Mouse (Mus musculus) midbrain, embryonic 11.5 days (tissue): Measurements from ENCODE around the gene Pon2. TPM values are rescaled to one million over a fixed set of nuclear protein-coding genes. Genes with fewer than 3 reads are reported as not detected.

ENCODE experiments used
- ATAC-seq: fragments of 200-750 bp; cut with Nextera tagmentation; 2 replicates; pipeline ENCODE4 v1.8.0; 2017; ENCODE audit warnings: moderate TSS enrichment, moderate library complexity; ENCODE audit not compliant: low FRiP score
- DNase-seq: peaks from one replicate; pipeline ENCODE4 v3.0.0; 2015; ENCODE audit warnings: low spot score; ENCODE audit errors: missing footprints
- H3K27ac ChIP-seq: fragments of 300-500 bp; sonication (generic); 2 replicates; pipeline ENCODE4 v1.5.1; 2014; ENCODE audit warnings: low read depth, low read length
- H3K27me3 ChIP-seq: fragments of 300-500 bp; sonication (generic); 2 replicates; pipeline ENCODE4 v1.6.1; 2014; ENCODE audit warnings: mild to moderate bottlenecking, low read length, moderate library complexity, mixed read lengths; ENCODE audit not compliant: control insufficient read depth, insufficient read depth
- H3K36me3 ChIP-seq: fragments of 300-500 bp; sonication (generic); 2 replicates; pipeline ENCODE4 v1.6.1; 2014; ENCODE audit warnings: mild to moderate bottlenecking, low read length, moderate library complexity, mixed read lengths; ENCODE audit not compliant: control insufficient read depth, insufficient read depth
- H3K4me1 ChIP-seq: fragments of 300-500 bp; sonication (generic); 2 replicates; pipeline ENCODE4 v1.6.1; 2014; ENCODE audit warnings: low read length; ENCODE audit not compliant: control insufficient read depth, insufficient read depth
- H3K4me2 ChIP-seq: fragments of 300-500 bp; sonication (generic); 2 replicates; pipeline ENCODE4 v1.6.1; 2014; ENCODE audit warnings: mild to moderate bottlenecking, moderate library complexity
- H3K4me3 ChIP-seq: fragments of 300-500 bp; sonication (generic); 2 replicates; pipeline ENCODE4 v1.5.1; 2014; ENCODE audit warnings: low read depth, low read length
- H3K9ac ChIP-seq: fragments of 300-500 bp; sonication (generic); 2 replicates; pipeline ENCODE4 v1.6.1; 2014; ENCODE audit warnings: low read length
- H3K9me3 ChIP-seq: fragments of 300-500 bp; sonication (generic); 2 replicates; pipeline ENCODE4 v1.6.1; 2016; ENCODE audit warnings: low read length; ENCODE audit not compliant: control insufficient read depth
- WGBS: fragments of 180-500 bp; shearing (Covaris S2); extraction: QIAGEN DNeasy Blood & Tissue Kit; methylation state at CpG from one replicate; pipeline ENCODE4 v1.1.7; 2014; 5-methylcytosine and 5-hydroxymethylcytosine counted together
- polyA plus RNA-seq: library from polyadenylated mRNA; unstranded; fragments of >200 nt; fragmentation: Nextera tagmentation; extraction: Ambion mirVana; gene quantifications from 2 replicates; pipeline ENCODE4 v1.2.1, GENCODE M21; 2014

Pon2 gene
- polyA plus RNA-seq, 1 experiment from 2014 or later: 23.0 TPM

DNA sequence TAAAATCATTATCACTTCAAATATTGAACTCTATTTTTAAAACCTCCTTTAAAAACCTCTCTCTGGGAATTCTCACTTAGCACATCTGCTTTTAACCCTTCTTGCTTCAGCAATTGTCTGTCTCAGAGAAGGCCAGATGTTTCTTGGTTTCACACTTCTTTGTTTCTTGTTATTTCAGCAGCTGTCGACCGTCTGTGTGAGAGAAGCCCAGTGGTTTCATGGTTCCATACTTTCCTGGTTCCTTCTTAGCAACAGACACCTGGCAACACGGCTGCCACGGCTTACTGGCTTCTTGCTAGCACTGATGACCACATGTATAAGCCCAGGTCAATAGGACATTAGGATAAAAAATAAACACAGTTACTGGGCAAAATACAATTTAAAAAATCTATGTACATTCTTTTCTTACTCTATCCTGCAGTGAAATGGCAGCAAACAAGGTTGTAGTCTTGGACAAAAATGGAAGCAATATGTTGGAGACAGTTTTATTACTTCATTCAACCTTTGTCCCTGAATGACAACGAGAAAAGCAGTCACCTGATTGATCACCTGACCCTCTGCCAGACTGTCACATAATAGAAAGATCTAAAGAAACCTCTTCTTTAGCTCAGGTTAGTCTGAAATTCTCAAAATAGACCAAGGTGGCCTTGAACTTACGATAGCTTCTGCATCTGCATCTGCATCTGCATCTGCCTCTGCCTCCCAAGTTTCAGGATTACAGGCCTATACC is 17.5 kb downstream of the Pon2 start:
- no peaks in the 10 kb centered on the region for H3K27me3 ChIP-seq
- H3K4me3 ChIP-seq: no peak overlapping the region
- no peaks in the 10 kb centered on the region for H3K9me3 ChIP-seq
- no peak overlapping the region for H3K4me2 ChIP-seq
- DNase-seq: no peak
- ATAC-seq: no peak
- no peak overlapping the region for H3K9ac ChIP-seq
- H3K36me3 ChIP-seq: no peaks in the 10 kb centered on the region
- no peak overlapping the region for H3K27ac ChIP-seq
- H3K4me1 ChIP-seq: no peaks in the 10 kb centered on the region
- 60% methylated on average over 6 of the region's 6 CpGs for WGBS

DNA sequence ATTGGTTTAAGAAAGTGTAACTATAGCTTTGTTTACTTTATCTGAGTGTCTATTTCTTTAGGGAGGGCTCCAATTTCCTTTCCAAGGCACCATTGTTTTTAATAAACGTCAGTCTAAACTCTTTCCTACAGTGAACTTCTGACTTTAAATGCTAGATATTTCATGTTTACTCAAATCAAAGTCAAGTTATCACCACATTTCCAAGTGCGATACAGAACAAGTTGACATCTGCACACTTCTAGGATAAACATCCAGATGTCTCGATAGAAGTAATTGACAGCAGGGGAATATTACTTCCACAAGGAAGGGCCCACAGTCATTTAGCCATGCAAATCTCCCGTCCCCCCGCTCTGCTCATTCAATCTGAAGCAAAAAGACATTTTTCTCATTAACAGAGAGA is 20.3 kb downstream of the Pon2 start:
- Histone ChIP-seq H3K4me2 (no peak overlapping the region), H3K9me3 (no peaks in the 10 kb centered on the region), H3K27ac (no peak overlapping the region), H3K9ac (no peak overlapping the region), H3K36me3 (peaks cover 2% of the 10 kb centered on the region; the same call in 1 of the 2 replicates), H3K4me3 (no peak overlapping the region), H3K4me1 (no peaks in the 10 kb centered on the region), H3K27me3 (no peaks in the 10 kb centered on the region)
- 69% methylated on average over 5 of the region's 5 CpGs for whole genome bisulfite sequencing
- ATAC-seq: no peak
- no peak for DNase-seq

DNA sequence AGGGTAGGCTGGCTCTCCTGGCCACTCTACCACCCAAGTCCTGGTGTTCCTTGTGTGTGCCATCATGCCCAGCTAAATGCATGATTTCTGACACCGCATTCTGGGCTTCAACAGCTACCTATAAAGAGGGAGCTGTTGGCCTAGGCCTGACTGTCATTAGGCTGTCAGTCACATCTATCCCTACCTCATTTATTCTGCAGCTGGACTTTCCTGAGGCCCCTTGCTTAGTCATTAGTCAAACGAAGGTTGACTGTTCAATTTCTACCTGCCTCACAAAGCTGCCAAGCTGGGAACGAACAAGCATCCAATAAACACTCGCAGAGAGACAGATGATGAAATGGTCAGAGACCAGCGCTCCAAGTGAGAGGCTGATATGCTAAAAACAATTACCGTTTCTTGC is 28.6 kb downstream of the Pon2 start:
- peaks cover 2% of the 10 kb centered on the region; the same call in 1 of the 2 replicates for H3K36me3 ChIP-seq
- no peak overlapping the region for H3K4me3 ChIP-seq
- H3K4me1 ChIP-seq: no peaks in the 10 kb centered on the region
- H3K9me3 ChIP-seq: no peaks in the 10 kb centered on the region
- H3K27ac ChIP-seq: no peak overlapping the region
- no peaks in the 10 kb centered on the region for H3K27me3 ChIP-seq
- H3K4me2 ChIP-seq: no peak overlapping the region
- WGBS: 89% methylated on average over 6 of the region's 6 CpGs
- no peak for ATAC-seq
- no peak for DNase-seq
- H3K9ac ChIP-seq: no peak overlapping the region

DNA sequence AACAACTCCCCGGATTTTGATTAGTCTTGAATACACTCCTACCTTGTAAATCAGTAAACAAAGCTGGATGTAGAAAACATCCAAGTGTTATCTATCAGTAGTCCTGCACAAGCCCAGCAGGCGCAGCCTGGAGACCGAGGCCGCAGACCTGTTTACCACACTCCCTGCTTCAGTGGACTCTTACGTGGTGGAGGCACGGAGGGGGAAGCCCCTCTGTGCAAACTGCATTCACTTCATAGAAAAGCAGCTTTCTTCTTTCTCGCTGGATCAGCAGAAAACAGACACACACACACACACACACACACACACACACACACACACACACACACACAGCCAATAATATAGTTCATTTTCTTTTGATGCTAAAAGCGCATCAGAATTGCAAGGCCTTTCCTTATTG is 33.5 kb downstream of the Pon2 start:
- no peak overlapping the region for H3K4me2 ChIP-seq
- no peak overlapping the region for H3K27ac ChIP-seq
- 69% methylated on average over 8 of the region's 8 CpGs for WGBS

DNA sequence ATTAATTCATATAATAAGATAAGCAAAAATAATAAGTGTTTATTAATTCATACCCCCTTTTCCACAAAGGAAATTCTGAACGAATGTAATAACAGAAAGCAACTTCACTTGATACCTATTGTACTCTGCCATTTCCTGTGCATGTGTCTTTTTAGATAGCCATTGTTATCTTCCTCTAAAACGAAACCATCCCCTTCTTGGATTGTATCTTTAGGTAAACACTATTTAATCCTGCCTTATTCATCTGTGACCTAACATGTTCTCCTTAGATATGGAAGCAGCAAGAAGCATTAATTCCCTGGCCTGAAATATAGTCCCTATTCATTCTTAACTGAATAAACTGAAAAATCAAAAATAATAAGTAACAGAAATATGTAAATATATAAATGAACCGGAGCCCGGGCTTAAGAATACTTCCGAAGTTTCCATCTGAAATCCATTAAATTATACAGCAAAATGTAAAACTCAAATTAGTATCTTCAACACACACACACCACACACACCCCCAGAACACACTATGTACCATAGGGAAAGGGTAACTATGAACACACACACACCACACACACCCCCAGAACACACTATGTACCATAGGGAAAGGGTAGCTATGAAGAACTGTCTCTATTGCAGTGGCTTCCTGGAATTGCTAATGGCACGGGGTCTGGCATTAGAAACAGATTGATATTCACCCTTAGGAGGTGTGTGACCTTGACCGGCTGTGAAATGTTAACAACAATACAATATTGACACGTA is 34.8 kb downstream of the Pon2 start:
- no peaks in the 10 kb centered on the region for H3K4me1 ChIP-seq
- no peaks in the 10 kb centered on the region for H3K9me3 ChIP-seq
- no peaks in the 10 kb centered on the region for H3K27me3 ChIP-seq
- H3K27ac ChIP-seq: no peak overlapping the region
- H3K36me3 ChIP-seq: no peaks in the 10 kb centered on the region
- 83% methylated on average over 8 of the region's 8 CpGs for WGBS
- no peak overlapping the region for H3K4me3 ChIP-seq
- no peak overlapping the region for H3K4me2 ChIP-seq
- 0 out of 2 replicates have a peak, but pooled peaks have one; percentile 50 for ATAC-seq
- DNase-seq: peak; percentile 75
- H3K9ac ChIP-seq: no peak overlapping the region

More for the DNA sequence above, 33.5 kb downstream of the Pon2 start:
- H3K9ac ChIP-seq: no peak overlapping the region
- H3K36me3 ChIP-seq: no peaks in the 10 kb centered on the region
- no peaks in the 10 kb centered on the region for H3K27me3 ChIP-seq
- H3K4me1 ChIP-seq: no peaks in the 10 kb centered on the region
- DNase-seq (peak; percentile 81), ATAC-seq (peak; percentile 42; the same call in 1 of the 2 replicates)
- H3K9me3 ChIP-seq: no peaks in the 10 kb centered on the region
- H3K4me3 ChIP-seq: no peak overlapping the region

DNA sequence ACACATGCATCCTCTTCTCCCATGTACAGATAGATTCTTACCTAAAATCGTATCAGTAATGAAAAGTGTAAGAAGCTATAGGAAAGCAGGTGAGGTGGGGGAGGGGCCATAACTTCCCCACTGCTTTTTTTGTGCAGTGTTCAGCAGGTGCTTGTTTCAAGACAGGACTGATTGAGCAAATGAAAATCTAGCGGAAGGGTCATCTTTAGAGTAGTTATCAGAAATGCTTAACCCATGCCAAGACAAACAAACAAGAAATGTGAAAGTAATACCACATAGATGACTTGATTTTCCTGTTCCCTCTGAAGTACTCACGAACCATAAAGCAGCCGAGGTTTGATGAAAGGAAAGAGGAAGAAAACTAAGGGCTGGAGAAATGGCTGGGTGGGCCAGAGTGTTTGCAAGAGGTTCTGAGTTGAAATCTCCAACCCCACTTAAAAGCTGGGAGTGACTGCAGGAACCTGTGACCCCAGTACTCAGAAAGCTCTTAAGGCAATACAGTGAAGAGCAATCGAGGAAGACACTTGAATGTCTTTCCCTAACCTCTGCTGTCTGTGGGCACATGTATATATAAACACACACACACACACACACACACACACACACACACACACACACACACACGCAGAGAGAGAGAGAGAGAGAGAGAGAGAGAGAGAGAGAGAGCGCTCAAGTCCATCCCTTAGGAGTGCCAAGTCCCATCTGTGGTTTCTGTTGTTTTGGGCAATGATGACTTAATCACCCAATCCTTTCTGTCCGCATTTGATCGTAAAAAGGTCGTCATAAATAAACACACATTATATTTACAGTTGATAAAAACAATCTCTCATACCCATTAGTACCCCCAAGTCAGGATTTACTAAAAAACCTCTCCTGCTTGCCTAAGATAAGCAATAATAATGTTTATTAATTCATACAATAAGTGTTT is 35.7 kb downstream of the Pon2 start:
- 89% methylated on average over 9 of the region's 10 CpGs for WGBS
- no peaks in the 10 kb centered on the region for H3K4me1 ChIP-seq
- H3K27ac ChIP-seq: no peak overlapping the region
- no peaks in the 10 kb centered on the region for H3K36me3 ChIP-seq
- no peak overlapping the region for H3K4me2 ChIP-seq
- no peaks in the 10 kb centered on the region for H3K27me3 ChIP-seq
- no peaks in the 10 kb centered on the region for H3K9me3 ChIP-seq
- no peak overlapping the region for H3K4me3 ChIP-seq
- DNase-seq (peak; percentile 72), ATAC-seq (no peak)
- no peak overlapping the region for H3K9ac ChIP-seq

DNA sequence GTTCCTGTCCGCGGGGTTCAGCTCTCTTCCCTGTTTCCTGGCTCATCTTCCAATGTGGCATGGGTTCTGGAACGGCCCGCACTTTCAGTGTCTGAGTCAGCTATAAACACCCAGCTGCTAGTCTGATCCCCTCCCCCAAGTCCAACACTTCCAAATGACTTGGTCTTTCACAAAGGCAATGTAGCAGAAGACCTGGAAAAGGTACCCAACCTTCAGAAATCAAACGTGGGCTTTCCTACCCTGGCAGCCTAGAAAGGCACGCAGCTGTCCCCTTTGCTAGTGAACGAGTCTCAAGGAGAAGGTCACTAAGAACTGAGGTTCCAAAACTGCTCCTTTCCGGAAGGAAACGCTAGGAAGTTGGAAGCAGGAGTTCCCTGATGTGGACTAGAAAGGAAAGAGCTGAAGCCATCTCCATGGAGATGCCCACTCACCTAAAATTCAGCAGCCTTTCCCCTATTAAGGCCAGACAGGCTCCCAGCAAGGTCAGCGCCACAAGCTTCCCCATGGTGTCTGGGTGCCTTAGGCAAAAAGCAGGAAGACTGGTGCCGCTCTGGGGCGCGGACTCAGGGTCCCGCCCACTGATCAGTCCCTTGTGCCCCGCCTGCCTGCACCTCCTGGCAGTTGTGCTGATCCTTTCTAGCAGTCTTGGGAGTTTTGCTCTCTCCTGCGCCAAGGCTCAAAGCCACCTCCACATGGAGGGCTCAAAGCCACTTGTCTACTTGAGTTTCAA is 42.4 kb downstream of the Pon2 start, which contains the start of gene Pon3:
Pon3 (minus strand) TSS at position 565 of the 730 bp plus-strand sequence.
- DNase-seq (peak; percentile 85), ATAC-seq (peak; percentile 76)
- no peaks in the 10 kb centered on the region for H3K36me3 ChIP-seq
- H3K9ac ChIP-seq: peak within 1 kb of the TSS; percentile 24; the same call in 1 of the 2 replicates
- H3K4me2 ChIP-seq: peak within 1 kb of the TSS; percentile 34
- WGBS: 15% methylated on average over 16 of the region's 16 CpGs
- no peaks in the 10 kb centered on the region for H3K27me3 ChIP-seq
- no peaks in the 10 kb centered on the region for H3K9me3 ChIP-seq
- 0 out of 2 replicates have a peak, but pooled peaks cover 3% of the 10 kb centered on the region for H3K4me1 ChIP-seq
- peak within 1 kb of the TSS; percentile 8; the same call in 1 of the 2 replicates for H3K4me3 ChIP-seq
- no peak within 1 kb of the TSS for H3K27ac ChIP-seq

DNA sequence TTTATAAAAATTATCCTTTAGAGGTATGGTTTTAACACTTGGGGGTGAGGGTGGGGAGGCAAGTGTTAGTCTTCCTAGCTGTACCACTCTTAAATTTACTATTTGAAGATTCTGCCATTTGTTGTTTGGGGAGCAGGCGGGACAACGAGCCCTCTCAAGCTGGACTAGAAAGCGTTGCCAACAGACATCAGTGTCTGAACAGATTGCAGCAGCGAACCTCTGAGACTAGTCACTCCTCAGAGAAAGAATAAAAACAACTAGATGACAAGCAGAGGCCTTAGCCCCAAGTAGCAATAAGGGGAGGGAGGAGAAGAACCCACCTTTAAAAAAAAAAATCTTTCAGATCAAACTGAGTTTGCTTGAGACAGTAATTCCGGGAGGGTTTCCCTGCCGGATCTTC is 43.0 kb downstream of the Pon2 start:
- H3K9ac ChIP-seq: no peak overlapping the region
- DNase-seq (no peak), ATAC-seq (no peak)
- no peaks in the 10 kb centered on the region for H3K9me3 ChIP-seq
- H3K4me3 ChIP-seq: no peak overlapping the region
- H3K4me2 ChIP-seq: peak overlapping the region; percentile 34
- no peaks in the 10 kb centered on the region for H3K36me3 ChIP-seq
- H3K27me3 ChIP-seq: no peaks in the 10 kb centered on the region
- H3K27ac ChIP-seq: no peak overlapping the region
- H3K4me1 ChIP-seq: 0 out of 2 replicates have a peak, but pooled peaks cover 3% of the 10 kb centered on the region
- 66% methylated on average over 6 of the region's 6 CpGs for WGBS
